Mouse (Mus musculus) gastrocnemius, postnatal 25 days (tissue): ENCODE results near the gene Cyb5b. TPM values are rescaled to one million over a fixed set of nuclear protein-coding genes. Genes with fewer than 3 reads are reported as not detected.
"Not testable (repeated sequence)": the region's sequence is repeated elsewhere in the genome, so short reads cannot be mapped to it uniquely, and the experiment has no call there.

Source experiments
- DNase-seq: peaks from one replicate; pipeline ENCODE4 v3.0.0; 2022
- total RNA-seq, 2 experiments: library from RNA; stranded (reverse); gene quantifications; 1 replicate in 1 of 2; 2 replicates in 1 of 2; pipeline ENCODE4 v1.2.3; 2021

Gene Cyb5b
- total RNA-seq, 2 experiments from 2014 or later, result 26.7 to 29.0 TPM

DNA sequence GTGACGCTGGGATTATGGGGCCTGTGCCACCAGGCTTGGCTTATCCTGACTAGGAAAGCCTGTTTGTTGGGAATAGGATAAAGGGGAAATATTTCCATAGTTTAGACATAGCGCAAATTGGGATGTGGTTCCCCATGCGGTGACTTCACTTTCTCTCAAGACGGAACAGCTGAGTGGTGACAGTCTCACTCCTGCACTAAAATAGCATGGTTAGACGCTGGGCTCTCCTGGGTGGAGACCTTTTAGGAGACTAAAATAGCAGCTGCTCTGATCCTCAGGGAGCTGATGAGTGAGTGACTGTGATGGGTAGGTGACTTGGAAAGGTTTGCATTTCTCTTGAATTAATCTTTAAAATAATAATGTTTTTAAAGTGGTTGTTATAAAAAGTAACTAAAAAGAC is 17.4 kb downstream of the Cyb5b start:
- DNase-seq, result no peak

DNA sequence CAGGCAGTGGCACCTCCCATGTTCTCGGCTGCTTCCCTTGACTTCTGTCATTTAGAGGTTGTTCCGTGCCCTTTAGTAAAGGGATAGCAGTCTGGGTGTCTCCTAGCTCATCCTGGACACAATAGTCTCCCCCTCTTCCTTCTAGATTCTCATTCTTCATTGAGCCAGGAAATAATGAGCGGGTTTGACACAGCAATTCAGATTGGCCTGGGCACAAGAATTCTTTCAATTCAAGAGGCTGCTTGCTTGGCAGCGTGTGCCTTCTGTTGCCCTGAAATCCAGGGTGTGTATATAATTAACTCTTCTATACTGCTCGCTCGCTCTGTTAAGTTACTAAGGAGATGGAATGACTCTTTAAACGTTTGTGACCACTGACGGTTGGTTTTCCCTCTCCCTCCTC is 21.7 kb downstream of the Cyb5b start:
- no peak for DNase-seq

DNA sequence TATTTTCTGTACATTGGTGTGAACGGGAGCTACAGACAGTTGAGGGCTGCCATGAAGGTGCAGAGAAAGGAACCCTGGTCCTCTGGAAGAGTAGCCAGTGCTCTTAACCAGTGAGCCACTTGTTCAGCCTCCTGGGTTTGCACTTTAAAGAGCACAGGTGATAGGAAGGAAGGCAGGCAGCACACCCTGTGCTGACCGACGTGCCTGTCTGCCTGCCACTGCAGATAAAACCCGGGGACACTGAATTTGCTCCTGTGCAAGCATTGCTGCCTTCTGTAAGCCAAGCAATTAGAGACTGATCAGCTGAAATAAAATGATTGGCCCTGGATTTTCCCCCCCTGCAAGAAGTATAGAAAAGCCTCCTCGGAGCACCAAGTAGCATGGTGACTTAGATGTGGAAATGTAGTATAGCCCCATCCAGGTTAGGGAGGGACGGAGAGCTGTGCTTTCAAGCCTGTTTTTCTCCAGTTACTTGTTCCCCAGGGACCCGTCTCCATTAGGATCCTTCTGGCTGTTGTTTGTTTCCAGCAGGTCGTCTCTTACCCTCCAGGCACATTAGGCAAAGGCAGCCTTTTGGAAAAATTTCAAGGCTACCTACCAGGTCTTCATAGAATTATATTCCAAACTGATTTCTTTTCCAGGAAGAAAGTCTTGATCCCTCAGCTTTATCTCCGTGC is 22.7 kb downstream of the Cyb5b start:
- DNase-seq, result no peak

DNA sequence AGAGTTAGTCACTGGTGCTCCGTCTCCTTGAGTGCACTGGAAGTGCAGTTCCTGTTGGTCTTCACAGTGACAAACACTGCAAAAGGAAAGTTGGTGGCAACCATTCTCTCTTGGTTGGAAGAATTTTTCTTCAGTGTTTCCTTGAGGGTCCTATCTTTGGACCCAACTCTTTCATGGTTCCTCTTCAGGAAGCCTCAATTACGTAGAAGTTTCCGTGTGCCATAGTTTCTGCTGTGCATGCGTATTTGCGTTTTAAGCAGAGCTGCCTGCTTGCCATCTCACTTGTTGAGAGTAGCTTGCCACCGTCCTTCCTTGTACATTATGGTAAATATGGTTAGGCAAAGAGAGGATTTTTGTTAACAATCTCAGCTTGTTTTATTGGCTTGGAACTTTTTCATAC is 30.7 kb downstream of the Cyb5b start:
- DNase-seq, result no peak

DNA sequence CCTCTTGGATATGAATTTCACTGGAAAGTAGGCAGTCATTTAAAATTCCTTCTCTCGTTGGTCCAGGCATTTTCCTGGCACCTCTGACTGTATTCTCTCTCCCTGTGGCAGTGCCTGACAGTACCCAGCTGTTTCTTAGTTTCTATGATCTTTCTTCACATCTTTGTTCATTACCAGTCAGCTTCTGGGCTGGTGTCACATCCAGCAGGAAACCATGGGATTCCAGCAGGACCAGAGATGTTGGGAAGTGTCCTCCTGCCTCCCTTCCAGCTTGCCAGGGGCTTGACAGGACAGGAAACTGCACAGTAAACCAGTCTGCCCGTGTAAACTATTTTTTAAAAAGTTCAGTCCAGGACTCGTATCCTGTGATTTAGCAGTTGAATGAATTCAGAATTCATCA is 34.6 kb downstream of the Cyb5b start:
- DNase-seq, result no peak

DNA sequence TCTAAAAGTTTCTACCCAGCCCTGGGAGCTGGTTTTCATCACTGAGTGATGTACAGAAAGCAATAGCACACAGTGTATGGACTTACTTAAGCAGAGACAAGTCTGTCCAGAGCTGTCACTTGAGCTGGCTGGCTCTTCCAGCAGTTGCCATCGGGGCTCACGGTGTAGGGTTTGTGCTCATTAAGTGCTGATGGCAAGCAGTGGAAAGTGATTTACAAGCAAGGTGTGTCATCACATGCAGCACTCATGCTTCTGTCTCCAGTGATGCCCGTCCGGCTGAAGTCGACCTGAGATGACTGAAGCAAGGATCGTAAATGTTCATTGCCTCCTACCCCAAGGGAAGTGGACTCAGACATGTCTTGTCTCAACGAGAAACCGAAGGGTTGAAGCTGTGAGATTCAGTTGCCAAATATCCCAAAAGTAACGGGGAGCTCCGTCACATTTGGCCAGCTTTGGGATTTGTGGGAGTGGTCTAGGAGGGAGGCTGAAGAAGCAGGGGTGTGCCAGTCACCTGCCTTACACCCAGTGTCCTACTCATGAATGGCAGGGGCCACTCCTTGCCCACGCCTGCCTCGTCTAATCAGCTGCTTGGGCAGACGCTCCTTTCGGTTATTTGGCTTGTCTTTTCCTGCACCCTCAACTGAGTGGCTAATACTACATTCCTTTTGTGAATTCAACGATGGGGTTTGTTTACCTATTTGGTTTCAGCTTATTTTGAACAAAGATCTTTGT is 36.4 kb downstream of the Cyb5b start:
- DNase-seq, result no peak

DNA sequence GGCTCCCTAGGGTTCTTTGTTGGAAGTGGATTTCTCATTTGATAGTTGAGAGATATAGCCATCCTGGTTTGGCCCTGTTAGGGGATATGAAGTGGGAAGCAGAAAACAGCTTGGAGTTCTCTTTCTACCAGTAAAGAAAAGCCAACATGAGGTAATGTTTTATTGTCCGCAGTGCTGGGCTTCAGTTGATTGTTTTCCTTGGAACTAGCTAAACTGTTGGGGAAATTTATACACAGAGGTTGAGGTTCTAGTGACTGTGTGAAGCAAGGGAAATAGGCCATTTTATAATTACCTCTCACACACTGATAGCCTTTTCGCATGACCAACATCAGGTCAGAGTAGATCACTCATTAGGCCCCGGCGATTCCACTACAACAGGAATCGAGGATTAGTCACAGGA is 37.2 kb downstream of the Cyb5b start:
- DNase-seq, result no peak

DNA sequence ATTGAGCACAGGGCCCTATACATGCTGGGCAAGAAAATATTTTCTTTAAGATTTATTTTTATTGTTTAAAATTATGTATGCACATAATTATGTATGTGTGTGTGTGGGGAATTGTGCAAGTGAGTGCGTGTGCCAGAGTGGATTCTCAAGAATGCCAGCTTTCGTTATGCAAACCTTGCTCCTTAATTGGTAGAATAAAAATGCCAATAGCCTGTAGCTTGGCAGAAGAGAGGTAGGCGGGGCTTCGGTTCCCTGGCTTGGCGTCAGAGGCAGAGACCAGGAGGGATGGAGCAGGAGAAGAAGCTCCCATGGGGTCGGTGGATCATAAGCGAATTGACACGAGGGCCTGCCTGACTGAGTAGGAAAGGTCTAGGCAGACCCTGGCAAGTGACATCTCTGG is 42.2 kb downstream of the Cyb5b start:
- no peak for DNase-seq

DNA sequence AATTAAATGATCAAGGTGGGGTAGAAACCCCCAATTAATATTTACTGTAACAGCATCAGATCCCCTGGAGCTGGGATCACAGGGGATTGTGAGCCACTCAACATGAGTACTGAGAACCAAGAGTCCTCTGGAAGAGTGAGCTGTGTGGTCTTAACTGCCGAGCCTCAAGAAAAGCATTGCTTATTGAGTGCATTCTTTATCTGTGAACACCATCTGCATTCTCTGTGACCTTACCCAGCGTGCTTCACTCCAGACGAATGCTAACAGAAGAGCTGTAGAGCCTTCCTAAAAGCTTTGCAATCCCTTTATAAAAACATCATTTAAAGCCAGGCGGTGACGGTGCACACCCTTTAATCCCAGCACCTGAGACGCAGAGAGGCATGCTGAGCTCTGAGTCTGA is 42.9 kb downstream of the Cyb5b start:
- DNase-seq, result no peak

DNA sequence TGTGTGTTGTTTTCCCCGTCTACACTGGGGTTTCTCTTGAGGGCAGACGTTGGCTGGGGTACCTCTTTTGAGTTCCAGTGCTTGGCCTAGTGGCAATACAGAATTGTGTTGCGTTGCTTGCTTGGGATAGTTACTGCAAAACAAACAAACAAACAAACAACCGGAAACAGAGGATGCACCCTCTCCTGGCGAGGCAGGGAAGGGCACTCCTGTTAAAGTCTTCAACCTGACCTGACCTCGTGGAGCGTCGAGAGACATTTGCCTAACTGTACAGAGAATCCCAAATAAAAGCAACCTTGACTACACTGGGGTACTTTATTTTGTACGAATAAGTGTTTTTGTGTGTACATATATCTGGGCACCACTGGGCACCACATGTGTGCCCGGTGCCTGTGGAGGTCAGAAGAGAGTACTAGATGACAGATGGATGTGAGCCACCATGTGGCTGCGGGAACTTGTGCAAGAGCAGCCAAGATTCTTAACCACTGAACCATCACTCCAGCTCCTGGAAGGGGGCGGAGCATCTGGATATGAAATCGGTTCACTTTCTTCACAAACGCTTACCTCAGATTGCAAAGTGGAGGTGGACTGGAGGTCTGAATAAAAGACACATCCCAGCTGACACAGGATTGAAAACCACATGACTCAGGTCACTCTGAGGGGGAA is 44.5 kb downstream of the Cyb5b start:
- no peak for DNase-seq

DNA sequence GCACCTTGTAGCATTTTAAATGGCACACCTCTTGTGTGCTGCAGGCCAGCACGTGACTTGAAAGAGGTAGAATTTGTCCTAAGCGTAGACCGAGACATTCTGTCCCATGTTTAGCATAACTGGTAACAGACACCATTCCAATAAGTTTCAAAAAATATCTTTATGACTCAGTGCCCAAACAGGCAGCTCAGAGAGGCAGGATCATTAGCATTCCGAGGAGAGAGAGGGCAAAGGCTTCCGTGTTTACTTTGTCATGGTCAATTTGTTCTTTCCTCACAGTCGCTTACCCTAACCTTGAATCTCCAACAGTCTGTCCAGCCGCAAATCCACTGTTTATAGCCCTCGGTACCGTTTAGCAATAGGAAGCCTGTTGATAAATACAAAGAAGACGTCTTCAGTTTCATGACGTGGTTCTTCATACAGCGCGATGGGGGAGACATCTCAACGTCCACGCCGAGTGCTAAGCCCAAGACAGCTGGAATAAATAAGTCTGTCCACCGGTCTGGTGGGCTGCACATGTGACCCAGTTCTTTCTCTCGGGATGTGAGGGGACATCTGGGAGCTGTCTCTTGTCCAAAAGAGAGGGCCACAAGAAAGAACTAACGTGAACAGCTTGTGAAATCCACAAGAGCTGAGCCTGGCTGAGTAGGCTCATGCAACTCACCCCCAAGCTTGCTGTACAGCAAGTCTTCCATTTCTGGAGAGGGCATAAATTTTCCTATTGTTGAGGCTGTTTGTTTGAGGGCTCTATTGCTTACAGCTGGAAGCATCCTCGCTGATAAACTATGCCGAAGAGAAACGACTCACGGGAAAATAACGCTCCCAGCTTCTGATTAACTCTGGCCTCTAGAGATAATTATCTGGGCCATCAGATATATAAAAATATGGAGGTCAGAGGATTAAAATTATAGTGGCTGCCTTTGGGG is 47.7 kb downstream of the Cyb5b start:
- no peak for DNase-seq

DNA sequence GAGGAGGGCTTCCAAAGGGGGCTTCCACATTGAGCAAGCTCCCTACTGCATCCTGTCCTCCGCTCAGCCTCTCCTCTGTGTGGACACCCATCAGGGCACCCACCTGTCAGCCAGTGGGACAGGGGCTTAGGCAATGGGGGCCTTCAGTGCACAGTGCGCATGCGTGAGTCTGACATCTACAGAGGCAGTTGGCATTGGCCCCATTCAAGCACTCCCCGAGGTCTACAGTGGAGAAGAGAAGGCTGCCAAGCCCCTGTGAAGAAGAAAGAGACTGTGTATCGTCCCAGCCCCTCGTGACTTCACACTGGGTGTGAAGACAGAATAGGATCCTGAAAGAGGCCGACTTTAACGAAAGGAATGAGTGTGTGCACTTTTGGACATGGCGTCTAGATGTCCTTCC is 54.7 kb downstream of the Cyb5b start:
- peak; percentile 13 for DNase-seq

DNA sequence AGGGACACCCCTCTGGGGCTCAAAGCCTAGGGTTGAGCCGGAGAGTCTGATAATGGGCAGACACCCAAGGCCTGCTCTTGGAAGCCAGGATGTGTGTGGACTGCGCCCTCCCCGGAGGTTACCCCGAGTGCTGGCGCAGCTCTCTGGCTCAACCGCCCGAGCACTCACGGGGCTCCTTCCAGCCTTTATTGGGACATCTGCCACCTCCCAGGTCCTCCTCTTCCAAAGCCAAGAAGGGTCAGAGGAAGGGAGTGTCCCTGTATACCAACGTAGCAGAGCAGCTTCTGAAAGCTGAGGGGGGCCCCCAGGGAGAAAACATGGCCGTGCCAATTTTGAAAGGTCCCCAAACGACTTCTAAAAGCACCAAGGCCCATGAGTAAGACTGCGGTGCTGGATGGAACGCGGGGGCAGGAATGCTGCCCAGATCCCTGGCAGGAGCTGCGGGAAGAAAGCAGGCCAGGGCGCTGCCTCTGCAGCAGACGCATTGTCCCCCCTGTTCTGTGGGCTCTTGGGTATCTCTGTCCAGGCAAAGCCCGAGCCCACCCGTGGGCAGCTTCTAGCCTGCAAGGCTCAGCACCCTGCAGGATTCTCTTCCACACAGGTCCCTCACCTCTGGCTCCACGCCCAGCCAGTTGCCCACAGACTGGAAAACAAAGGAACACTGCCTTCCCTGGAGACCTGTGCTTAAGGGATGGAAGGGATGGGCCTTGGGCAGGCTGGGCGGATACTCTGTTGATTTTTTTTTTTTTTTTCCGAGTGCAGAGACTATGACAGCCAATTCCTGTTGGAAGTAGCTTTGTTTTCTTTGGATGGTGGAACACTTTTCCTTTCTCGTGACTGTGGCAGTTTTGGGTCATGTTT is 55.5 kb downstream of the Cyb5b start:
- DNase-seq, result peak; percentile 87

DNA sequence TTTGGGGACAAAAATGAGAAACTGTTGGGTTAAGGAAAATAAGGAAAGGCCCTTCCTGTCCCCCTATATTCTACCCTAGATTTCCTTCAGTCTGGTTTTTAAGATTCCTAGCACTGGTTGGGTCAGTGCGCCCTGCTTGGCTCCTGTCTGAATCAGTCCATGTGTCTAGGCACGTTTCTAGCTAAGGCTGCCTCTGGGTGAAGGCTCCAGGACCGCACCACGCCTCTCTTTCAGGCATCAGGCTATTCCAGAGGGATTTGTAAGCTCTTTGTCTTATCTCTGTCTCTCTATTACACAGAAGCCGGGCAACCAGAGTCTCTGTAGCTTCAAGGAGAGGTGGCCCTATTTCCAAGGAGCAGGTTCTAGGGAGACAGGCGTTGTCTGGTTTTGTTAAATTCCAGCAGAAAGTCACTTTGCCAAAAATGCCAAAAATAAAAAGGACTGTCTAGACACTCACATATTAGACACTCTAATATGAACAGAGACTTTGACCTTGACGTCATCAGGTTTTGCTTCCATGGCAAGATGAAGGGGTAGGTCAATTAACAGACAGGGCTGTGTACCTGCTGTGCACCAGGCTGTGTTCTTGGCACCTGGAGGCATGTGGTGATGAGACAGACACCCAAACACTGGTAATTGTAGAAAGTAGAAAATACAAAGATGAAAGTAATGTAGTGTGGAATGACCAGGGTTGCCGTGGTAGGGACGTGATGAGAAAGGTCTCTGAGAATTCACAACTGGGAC is 56.5 kb downstream of the Cyb5b start:
- DNase-seq, result peak; percentile 14

DNA sequence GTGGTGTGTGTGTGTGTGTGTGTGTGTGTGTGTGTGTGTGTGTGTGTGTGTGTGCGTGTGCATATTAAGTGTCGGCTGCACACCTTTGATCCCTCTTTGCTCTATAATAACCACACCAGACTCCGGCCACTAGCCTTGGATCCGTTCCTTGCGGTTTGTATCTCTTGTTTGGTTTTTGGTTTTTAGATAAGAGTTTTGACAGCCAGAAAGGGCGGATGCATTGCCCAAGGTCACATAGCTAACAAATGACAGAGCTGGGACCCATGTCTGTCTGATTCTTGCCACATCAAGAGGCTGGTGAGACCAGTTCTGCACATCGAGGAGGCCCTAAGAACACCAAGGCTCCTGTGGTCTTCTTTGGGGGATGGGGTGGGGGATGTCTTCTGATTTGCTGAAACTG is 58.7 kb downstream of the Cyb5b start:
- DNase-seq, result no peak

DNA sequence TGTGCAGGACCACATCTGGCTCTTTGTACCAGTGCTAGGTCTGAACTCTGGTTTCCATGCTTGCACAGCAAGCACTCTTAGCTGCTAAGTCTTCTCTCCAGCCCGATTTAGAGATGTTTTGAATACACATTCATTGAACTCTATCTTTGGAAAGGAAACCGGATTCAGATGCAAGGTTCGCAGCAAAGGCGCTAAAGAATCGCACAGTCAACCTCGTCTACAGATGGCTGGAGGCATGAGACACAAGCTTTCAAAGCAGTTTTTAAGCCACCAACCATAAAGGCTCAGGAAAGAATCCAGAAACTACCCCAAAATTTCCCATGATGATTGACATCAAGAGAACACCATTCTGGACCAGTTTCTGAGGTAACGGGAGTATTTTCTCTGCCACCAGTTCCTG is 61.6 kb downstream of the Cyb5b start:
- no peak for DNase-seq

DNA sequence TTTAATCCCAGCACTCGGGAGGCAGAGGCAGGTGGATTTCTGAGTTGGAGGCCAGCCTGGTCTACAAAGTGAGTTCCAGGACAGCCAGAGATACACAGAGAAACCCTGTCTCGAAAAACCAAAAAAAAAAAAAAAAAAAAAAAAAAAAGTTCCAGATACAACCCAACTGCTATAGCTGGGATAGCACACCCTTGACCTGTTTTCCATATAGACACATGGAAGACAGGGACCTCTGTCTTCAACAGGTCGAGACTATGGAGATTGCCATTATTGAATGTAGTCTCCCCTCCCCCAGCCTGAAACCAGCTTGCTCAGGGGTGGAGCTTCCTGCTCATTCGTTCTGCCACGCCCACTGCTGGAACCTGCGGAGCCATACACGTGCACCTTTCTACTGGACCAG is 66.8 kb downstream of the Cyb5b start:
- DNase-seq, result not testable (repeated sequence)

DNA sequence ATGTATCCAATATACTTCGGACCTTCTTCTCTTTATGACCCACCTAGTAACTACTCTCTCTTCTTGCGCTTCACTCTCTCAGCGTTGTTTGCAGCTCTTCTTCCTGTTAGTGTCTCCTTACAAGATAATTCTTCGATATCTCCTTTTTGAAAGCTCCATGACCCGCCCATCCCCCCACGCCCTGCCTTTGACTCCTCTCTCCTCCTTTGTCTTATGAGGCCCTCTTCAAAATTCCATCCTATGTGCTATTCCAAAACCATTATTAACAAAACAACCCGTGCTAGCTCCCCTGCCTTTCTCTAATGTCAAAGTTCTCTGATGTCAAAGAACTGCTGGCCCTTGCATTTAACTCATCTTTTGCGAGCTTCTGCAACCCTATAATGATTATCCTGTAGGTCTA is 67.7 kb downstream of the Cyb5b start:
- no peak for DNase-seq

DNA sequence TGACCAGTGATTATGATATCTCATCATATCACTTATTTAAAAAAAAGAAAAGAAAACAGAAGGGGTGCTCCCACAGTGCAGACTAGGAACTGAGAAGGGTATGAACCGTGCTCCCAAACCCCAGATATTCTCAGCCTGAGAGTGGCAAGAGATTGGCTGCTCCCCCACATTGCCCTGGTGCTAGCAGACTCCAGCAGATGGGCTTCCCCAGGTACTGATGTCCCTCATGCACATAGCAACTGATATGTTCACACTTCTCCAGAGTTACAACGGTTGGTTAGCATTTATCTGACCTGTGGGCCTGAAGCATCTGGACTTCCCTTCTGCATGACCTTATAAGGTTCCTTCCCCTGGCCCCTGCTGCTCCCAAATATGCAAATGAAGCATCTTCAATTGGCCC is 68.6 kb downstream of the Cyb5b start:
- DNase-seq, result no peak

DNA sequence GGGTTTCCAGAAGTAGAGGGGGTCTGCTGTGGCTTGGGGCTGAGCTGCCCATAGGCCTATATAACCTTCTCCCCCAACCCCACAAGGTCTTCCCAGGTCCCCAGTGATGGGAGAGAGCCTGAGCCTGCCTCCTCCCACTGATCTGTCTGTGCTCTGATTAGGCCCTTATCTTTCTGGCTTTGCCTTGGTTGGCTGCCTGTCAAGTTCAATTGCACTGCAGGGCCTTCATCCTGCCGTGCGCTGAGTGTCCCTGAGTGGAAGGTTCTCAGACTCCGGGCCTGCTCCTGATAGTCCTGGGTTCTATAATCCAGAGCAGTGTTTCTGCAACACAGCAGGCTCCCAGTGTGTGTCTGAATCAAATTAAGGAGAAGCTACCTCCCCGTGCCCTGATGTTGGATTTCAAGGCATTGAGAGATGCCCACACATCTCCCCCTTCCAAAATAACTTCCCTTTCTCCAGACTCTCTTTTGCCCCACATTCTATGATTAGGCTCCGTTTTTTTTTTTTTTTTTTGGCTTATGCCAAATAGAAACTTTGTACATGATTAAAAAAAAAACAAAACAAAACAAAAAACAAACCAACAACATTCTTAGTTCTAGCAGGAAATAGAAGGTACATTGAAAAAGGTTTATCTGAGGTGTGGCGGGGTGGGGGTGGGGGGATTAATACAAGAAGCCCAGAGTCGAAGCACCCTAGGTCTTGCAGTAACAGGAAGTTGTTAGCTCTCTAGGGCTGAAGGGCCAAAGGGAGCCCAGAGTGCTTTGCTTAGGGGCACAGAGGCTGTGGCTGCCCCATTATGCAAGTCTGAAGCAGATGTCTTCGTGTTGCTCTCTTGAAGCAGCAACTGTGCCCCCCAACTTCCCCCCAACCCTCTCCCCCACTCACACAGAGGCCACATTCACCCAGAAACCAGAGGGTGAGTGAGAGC is 71.7 kb downstream of the Cyb5b start:
- DNase-seq, result no peak
